In genomic region chr8:4201321-4201720, GRCm38 (mm10) we compare ENCODE assay signal across 25 mouse cellular contexts. TPM values are rescaled to one million over a fixed set of nuclear protein-coding genes. Genes with fewer than 3 reads are reported as not detected.
DNase-seq lines count a peak whose midpoint lies in the region; ATAC-seq and TF ChIP-seq lines count a peak whose summit lies in the region.
"Had no signal": no experiment of that assay in that cellular context is flagged by ENCODE, and none has a peak within 500 bp of the region (broad histone marks: within the 10 kb centered on the region; RNA-seq: fewer than 3 reads in every experiment).

No protein-coding gene starts in this region.

- H3K4me1 ChIP-seq in bone marrow, adult 2 months (ENCODE audit: control insufficient read depth, insufficient read depth, low read length), result peaks cover 1% of the 10 kb centered on the region; the same call in 1 of the 2 replicates

- TF ChIP-seq POLR2A in bone marrow, adult 2 months (IDR thresholded peaks at IDR 0.05; ENCODE audit: borderline replicate concordance, control insufficient read depth, low read depth, low read length), result no peak

- whole genome bisulfite sequencing in bone marrow, adult 2 months, result 24% methylated on average over 2 of the region's 2 CpGs

- TF ChIP-seq CTCF in bone marrow, adult 2 months (IDR thresholded peaks at IDR 0.05; ENCODE audit: control insufficient read depth, insufficient read depth, low read length), result no peak

- no peak overlapping the region for H3K4me3 ChIP-seq in bone marrow, adult 2 months (replicated peaks; ENCODE audit: control insufficient read depth, low read depth, low read length)
- H3K4me3 ChIP-seq: embryonic facial prominence, embryonic 12.5 days; embryonic facial prominence, embryonic 15.5 days; forebrain, embryonic 15.5 days; heart, adult 2 months; heart, embryonic 10.5 days; heart, embryonic 13.5 days; hindbrain, embryonic 10.5 days; hindbrain, embryonic 13.5 days had no signal

- 0 out of 2 replicates have a peak overlapping the region, but pooled peaks have one; percentile 2 for H3K27ac ChIP-seq in bone marrow, adult 2 months (ENCODE audit: control insufficient read depth, insufficient read depth, low read depth, low read length, poor library complexity)
- H3K27ac ChIP-seq: embryonic facial prominence, embryonic 12.5 days; embryonic facial prominence, embryonic 15.5 days; forebrain, embryonic 15.5 days; heart, adult 2 months; heart, embryonic 10.5 days; heart, embryonic 13.5 days; hindbrain, embryonic 10.5 days; hindbrain, embryonic 13.5 days had no signal

- peak; percentile 79 for DNase-seq in 416B (ENCODE audit: low read depth)
- DNase-seq in retina, embryonic 14.5 days (ENCODE audit: low spot score), result no peak
- DNase-seq: adrenal gland, adult 8-10 months; adrenal gland, postnatal 25 days; cerebellum, adult 18-20 months; cerebellum, adult 9-10 months; cerebellum, postnatal 14 days; gastrocnemius, postnatal 25 days; heart, adult 2 months; heart, postnatal 14 days had no signal

- peak; percentile 77 for ATAC-seq in hematopoietic stem cell, adult 5-6 weeks (replicated peaks in 1 of 2; ENCODE audit: insufficient read depth in 1 of 2, low FRiP score in 2 of 2, low TSS enrichment in 1 of 2, low read depth in 1 of 2, poor library complexity in 2 of 2, severe bottlenecking in 2 of 2)
- peak; percentile 35; the same call in 1 of the 2 replicates for ATAC-seq in neutrophil, adult 5-6 weeks (ENCODE audit: extremely low read depth, insufficient number of reproducible peaks, low FRiP score, poor library complexity, severe bottlenecking)
- no peak for ATAC-seq in megakaryocyte-erythroid progenitor cell, adult 5-6 weeks (replicated peaks; ENCODE audit: low FRiP score, low TSS enrichment, poor library complexity, severe bottlenecking)
- ATAC-seq: activated CD4-positive, CD25-positive, alpha-beta regulatory T cell, adult 4 months; forebrain, embryonic 15.5 days; hindbrain, embryonic 16.5 days had no signal

RNA-seq across cellular contexts. Expression of gene Prr36, which starts 15.9 kb away (rescaled TPM):
- not detected in 2 replicates for polyA plus RNA-seq in bone marrow, adult 2 months (2011; ENCODE audit: insufficient read depth, insufficient read length, low replicate concordance, missing spikeins)
- 0.30 and 0.63 TPM in 2 replicates for total RNA-seq in hematopoietic stem cell, adult 5-6 weeks (2017)
- total RNA-seq in neutrophil, adult 5-6 weeks (2017), result not detected in 2 replicates
- total RNA-seq in megakaryocyte-erythroid progenitor cell, adult 5-6 weeks (2014; fragmentation: Nextera tagmentation), result 0.30 TPM in 1 of 2 replicates, not detected in the other
- total RNA-seq in megakaryocyte-erythroid progenitor cell, adult 5-6 weeks (2017), result not detected in 2 replicates
- total RNA-seq: gastrocnemius, adult 8-10 months had no signal

RNA-seq across cellular contexts. Expression of gene Lrrc8e, which starts 25.3 kb away (rescaled TPM):
- not detected in 2 replicates for polyA plus RNA-seq in bone marrow, adult 2 months (2011; ENCODE audit: insufficient read depth, insufficient read length, low replicate concordance, missing spikeins)
- not detected in 2 replicates for total RNA-seq in hematopoietic stem cell, adult 5-6 weeks (2017)
- total RNA-seq in neutrophil, adult 5-6 weeks (2017), result not detected in 2 replicates
- not detected in 2 replicates for total RNA-seq in megakaryocyte-erythroid progenitor cell, adult 5-6 weeks (2014; fragmentation: Nextera tagmentation)
- not detected in 2 replicates for total RNA-seq in megakaryocyte-erythroid progenitor cell, adult 5-6 weeks (2017)
- polyA plus RNA-seq: activated CD4-positive, CD25-positive, alpha-beta regulatory T cell, adult 4 months; forebrain, embryonic 15.5 days; heart, embryonic 13.5 days; hindbrain, embryonic 10.5 days; hindbrain, embryonic 13.5 days; hindbrain, embryonic 16.5 days had no signal

RNA-seq across cellular contexts. Expression of gene Evi5l, which starts 35.0 kb away (rescaled TPM):
- 8.7 and 8.8 TPM in 2 replicates for polyA plus RNA-seq in bone marrow, adult 2 months (2011; ENCODE audit: insufficient read depth, insufficient read length, low replicate concordance, missing spikeins)
- total RNA-seq in hematopoietic stem cell, adult 5-6 weeks (2017), result 9.3 and 14.3 TPM in 2 replicates
- total RNA-seq in neutrophil, adult 5-6 weeks (2017), result 10.2 and 16.6 TPM in 2 replicates
- total RNA-seq in megakaryocyte-erythroid progenitor cell, adult 5-6 weeks (2014; fragmentation: Nextera tagmentation), result 5.0 and 9.1 TPM in 2 replicates
- 7.4 and 9.7 TPM in 2 replicates for total RNA-seq in megakaryocyte-erythroid progenitor cell, adult 5-6 weeks (2017)

RNA-seq across cellular contexts. Expression of gene Map2k7, which starts 37.2 kb away (rescaled TPM):
- polyA plus RNA-seq in bone marrow, adult 2 months (2011; ENCODE audit: insufficient read depth, insufficient read length, low replicate concordance, missing spikeins), result 88.3 and 112 TPM in 2 replicates
- 35.7 and 51.6 TPM in 2 replicates for total RNA-seq in hematopoietic stem cell, adult 5-6 weeks (2017)
- 44.1 and 50.7 TPM in 2 replicates for total RNA-seq in neutrophil, adult 5-6 weeks (2017)
- total RNA-seq in megakaryocyte-erythroid progenitor cell, adult 5-6 weeks (2014; fragmentation: Nextera tagmentation), result 45.9 and 54.5 TPM in 2 replicates
- total RNA-seq in megakaryocyte-erythroid progenitor cell, adult 5-6 weeks (2017), result 28.6 and 36.7 TPM in 2 replicates

RNA-seq across cellular contexts. Expression of gene Gm49320, which starts 37.3 kb away (rescaled TPM):
- 1.3 TPM in 1 of 2 replicates, not detected in the other for polyA plus RNA-seq in bone marrow, adult 2 months (2011; ENCODE audit: insufficient read depth, insufficient read length, low replicate concordance, missing spikeins)
- 1.3 TPM in 1 of 2 replicates, not detected in the other for total RNA-seq in hematopoietic stem cell, adult 5-6 weeks (2017)
- 1.4 TPM in 1 of 2 replicates, not detected in the other for total RNA-seq in neutrophil, adult 5-6 weeks (2017)
- 0.90 TPM in 1 of 2 replicates, not detected in the other for total RNA-seq in megakaryocyte-erythroid progenitor cell, adult 5-6 weeks (2014; fragmentation: Nextera tagmentation)
- 0.75 TPM in 1 of 2 replicates, not detected in the other for total RNA-seq in megakaryocyte-erythroid progenitor cell, adult 5-6 weeks (2017)
- total RNA-seq: ES-E14; gastrocnemius, adult 8-10 months had no signal
- polyA plus RNA-seq: heart, embryonic 10.5 days had no signal
